Mouse (Mus musculus) mesoderm, embryonic 11.5 days (tissue): ENCODE measurements at regions not wholly inside any gene's neighbourhood (a gene's known extent, or its start where the extent isn't known, plus 50 kb on each side); places are given as distances from the start of the nearest gene placed in this dataset.

Experiments used
- DNase-seq: peaks from one replicate; pipeline ENCODE4 v3.0.0-alpha.2; 2012; ENCODE audit warnings: low read depth, low spot score

DNA sequence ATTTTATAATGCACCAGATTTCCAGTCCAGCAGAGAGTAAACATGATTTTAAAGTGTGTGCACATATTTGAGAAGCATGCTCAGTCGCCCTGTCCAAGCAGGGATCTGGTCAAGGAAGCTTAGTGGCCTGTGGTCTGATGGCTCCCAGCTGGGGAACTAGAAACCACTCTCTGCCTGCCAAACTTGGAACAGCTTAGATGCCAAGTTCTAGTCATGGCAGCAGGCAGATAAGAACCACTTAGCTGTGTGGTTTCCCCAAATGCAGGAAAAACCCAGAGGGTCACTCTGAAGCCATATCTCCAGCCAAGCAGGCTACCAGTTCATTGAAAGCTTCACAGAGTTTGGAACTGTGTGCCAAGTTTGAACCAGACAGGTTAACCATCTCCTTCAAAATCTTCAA lies 86.1 kb downstream of the Fam114a2 start:
- no peak for DNase-seq

DNA sequence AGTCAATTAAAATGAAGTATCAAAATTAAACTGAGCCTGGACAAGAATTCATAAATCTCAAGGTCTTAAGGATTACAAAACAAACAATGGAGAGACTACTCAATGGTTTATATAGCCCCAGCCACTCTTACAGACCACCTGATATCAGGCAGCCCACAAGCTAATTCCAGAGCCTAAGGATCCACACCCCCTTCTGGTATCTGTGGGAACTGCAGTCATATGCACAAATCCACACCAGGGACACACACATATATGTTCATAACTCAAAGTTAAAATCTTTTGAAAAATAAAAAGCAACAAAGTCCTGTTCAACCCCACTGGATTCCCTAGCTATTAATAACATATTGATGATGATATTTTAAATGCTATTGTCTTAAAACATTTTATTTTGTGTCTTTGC lies 86.5 kb downstream of the Fam114a2 start:
- no peak for DNase-seq

DNA sequence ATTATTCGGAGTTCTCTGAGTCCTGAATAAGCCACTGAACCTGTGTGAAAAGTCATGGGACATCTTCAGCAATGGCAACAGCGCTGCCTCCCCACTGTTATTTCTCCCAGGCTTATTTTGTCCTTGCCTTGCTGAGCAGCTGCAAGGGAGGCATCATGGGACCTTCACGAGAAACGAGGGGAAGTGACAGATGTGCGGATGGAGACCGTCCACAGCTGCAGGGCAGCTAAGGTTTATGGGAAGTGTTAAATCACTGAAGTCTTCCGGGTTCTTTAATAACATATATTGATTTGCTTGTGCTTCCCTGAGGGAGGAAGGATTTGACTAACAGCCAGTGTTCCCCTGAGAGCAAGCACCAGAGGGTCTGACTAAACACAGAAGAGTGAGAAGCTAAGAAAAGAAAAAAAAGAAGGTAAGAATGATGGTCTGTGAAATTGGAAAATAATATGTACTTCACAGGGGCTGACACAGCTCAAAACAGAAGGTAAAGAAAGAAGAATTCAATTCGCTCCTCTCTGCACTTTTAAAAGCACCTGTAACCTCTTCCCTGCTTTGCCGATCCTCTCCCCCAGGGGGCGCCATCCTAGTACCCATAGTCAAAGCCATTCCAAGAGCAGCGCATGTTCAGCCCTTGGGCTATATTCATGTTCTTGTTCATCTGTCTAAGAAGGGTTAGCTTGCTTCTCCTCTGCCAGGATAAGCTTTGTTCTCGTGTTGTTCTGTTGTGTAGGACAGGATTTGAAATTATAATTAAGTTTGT lies 92.2 kb downstream of the Fam114a2 start:
- DNase-seq, result peak; percentile 38

DNA sequence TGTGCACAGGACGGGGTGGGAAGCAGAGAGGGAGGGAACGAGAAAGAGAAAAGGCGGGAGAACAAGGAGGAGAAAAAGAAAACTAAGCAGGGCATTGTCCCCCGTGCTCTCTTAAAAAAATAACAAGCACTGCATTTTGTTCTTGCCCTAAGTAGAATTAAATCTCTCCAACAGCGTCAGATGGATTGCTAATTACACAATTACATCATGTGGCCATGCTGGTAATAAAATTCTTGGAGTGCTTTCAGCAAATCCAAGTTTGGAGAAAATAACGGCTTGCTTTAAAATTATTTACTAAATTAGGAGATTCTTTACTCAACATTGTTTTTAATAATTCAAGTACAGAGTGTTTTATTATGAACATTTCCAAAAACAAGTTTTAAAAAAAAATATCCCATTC lies 99.0 kb downstream of the Fam114a2 start:
- no peak for DNase-seq

DNA sequence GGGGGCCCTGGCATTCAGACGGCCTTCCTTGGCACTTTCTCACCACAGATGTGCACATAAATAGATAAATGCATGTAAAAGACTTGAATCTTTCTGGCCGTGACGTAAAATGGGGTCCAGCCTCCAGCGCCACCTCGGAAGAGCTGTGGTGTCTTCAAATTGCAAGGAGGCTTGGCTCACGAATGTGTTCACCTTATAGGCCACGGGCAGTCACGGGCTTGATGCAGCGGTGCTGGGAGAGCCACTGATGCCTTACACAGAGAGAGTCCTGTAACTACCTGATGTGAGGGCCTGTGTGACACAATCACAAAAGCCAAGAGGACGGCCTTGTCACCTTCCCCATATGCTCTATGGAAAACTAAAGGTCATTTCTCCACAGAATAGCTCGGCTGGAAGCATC lies 102.4 kb downstream of the Fam114a2 start:
- DNase-seq, result no peak

DNA sequence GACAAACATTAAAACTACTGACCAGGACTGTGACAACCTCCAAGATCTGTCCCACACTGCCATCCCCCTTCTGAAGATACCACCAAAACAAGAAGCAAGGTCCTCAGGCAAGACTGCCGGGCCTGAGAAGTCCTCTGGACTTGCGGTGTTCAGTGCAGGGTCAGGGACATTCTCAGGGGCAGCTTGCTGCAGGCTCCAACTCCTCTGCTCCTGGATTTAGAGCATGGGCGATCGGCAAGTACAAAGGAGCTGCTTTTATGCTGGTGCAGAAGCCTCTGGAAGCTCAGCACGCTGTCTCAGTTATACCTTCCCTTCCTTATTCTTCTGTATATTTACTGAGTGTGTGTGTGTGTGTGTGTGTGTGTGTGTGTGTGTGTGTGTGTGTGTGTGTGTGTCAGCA lies 103.2 kb downstream of the Fam114a2 start:
- no peak for DNase-seq

DNA sequence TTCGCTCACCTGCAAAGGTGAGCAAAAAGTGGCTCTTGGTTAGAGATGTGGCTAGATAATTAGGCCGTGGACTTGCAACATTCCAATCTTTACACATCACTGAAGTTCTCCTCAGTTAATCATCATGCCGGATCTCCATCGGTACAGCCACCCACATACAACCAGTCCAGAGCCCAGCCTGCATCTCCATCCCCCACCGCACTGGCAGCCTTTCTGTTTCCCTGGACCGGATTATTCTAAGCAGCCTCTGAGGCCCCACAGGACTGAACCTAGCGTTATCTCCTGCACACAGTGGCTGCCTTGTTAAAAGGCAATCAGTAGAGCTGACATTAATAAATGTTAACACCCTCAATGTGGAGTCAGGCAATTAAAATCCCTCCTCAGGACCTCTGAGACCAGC lies 103.7 kb downstream of the Fam114a2 start:
- DNase-seq, result no peak

DNA sequence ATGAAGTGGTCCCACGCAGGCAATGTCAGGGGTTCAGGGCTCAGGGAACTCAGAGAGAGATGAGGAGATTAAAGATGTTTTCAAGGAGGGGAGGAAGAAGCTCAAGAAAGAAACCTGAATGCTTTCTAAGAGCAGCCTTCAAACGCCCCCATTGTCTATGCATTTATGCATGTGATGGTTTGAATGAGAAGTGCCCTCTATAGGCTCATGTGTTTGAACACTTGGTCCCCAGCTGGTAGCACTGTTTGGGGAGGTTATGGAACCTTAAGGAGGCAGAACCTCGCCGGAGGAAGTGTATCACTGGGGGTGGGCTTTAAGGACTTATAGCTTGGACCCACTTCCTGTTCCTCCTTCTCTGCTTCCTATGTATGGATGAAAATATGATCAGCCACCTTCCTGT lies 105.1 kb downstream of the Fam114a2 start:
- no peak for DNase-seq

DNA sequence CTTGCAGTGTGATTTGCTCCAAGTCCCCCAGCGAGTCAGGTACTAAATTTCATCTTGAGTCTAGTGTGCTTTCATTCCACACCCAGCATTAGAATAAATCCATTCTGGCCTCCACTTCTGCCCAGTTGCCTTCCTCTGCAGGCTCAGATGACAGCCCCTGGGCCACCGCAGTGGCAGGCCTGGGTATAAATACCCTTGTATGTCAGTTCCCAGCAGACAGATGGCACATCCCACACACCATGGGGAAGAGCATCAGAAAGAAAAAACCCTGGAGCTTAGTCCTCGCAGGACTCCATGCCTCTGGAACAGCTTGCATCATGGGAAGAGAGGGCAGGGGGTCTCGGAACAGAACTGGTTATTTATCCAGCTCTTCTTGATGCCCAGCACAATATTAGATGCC lies 105.7 kb downstream of the Fam114a2 start:
- DNase-seq, result no peak

DNA sequence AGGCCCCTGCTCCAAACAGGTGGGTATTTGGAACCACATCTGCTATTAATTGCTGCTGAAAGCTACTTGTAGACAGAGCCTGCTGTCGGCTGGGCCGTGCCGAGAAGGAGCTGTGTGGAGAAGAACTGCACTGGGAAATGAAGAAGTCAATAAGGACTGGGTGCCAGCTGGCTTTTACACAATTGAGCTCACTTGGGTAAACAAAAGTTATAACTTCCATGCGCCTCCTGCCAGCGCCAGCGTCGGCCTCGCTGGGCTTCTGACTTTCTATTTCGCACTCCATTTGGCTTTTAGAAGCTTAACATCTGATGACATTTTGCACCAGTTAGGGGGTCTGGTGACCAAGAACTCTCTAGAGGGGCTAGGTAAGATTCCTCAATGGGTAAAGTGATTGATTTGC lies 114.2 kb downstream of the Fam114a2 start:
- DNase-seq, result no peak

DNA sequence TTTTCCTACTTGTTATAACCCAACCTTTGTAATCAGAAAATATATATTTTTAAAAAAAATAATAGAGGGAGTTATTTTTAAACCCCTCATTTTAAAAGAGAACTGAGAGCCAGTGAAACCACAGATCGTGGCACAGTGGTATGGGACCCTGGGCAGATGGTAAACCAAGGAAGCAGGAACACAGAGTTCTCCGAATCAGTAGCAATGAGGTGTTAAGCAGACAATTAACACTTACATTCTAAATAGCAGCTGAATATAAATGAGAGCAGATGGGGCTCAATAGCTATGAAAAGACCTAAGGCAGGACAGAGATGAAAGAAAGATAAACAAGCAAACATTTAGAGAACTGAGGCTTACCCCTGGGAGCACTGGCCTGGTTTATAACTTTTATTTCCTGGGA lies 116.8 kb downstream of the Fam114a2 start:
- no peak for DNase-seq

DNA sequence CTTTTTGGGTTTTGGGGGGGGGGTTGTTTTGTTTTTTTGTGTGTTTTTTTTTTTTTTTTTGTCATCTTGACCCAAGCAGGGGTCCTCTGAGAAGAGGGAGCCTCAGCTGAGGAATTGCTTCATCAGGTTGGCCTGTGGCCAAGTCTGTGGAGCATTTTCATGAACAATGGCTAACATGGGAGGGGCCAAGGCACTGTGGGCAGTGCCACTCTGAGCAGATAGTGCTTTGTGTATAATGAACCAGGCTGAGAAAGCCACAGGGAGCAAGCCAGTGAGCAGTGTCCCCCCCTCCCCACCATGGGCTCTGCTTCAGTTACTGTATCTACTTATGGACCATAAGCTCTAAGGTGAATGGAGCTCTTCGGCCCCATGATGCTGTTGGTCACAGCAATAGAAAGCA lies 119.1 kb downstream of the Fam114a2 start:
- DNase-seq, result no peak

DNA sequence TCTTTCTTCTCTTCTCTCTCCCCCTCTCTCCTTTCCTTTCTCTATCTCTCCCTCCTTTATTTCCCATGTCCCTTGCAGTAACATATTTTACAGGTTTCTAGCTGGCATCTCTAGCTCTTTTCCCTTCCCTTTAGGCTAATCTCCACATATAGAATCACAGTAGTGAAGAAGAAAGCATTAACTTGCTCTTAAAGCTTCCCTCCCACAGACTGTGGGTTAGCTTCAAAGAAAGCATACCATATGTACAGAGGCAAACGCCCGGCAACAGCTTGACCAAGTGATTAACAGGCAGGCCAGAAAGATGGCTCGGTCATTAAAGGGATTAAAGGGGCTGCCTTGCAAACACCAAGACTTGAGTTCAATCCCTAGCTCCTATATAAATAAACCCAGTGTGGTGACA lies 122.0 kb downstream of the Fam114a2 start:
- DNase-seq, result no peak

DNA sequence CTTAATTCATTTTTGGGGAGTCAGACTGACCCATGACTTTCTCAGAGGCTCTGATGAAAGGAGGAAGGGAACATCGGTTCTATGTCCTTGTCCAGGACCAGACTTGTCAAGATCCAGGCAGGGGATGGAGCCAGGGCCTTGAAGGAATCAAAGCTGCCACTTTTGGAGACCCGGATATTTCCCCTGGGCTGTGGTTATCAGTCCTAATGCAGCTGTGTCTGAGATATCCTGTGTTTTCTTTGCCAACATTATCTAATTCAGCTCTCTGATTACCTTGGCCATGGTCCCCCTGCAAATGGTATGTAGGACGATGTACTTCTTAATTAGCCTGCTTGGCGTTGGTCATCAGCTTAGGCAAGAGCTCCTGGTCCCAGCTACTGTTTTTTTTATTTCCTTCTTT lies 127.6 kb downstream of the Fam114a2 start:
- no peak for DNase-seq
